Mouse (Mus musculus) large intestine, adult 2 months (tissue): ENCODE results near the gene Eef1akmt3. TPM values are rescaled to one million over a fixed set of nuclear protein-coding genes. Genes with fewer than 3 reads are reported as not detected.

Experiments
- DNase-seq: peaks from one replicate; pipeline ENCODE4 v3.0.0-alpha.2; 2012; ENCODE audit warnings: low read depth, low spot score
- WGBS: fragments of 180-500 bp; shearing (Covaris S2); methylation state at CpG from one replicate; pipeline ENCODE4 v1.1.7; 2018; 5-methylcytosine and 5-hydroxymethylcytosine counted together
- polyA plus RNA-seq: library from polyadenylated mRNA; depleted of rRNA; stranded (reverse); fragments of >200 nt; gene quantifications from 2 replicates; pipeline ENCODE4 v1.2.3, GENCODE M21; 2012

The Eef1akmt3 gene
- polyA plus RNA-seq, 1 experiment = 1.4 TPM

DNA sequence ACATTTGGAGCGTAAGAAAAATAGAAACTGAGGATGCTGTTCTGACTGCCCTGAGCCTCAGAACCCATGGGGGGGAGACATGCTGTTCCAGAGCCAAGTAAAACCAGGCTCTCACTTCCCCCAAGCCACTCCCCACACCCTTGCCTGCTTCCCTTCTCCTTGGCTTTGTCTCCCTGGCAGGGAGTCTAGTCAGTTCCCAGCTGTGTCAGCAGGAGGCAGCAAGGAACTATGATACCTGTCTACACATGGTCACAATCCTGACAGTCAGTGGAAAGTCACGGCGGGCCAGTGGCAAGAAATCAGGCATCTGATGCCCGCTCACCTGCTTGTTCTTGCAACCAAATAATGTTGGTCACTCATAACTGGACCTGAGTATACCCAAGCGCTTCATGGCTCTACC, 24.8 kb downstream of the Eef1akmt3 start:
- DNase-seq = no peak
- 54% methylated on average over 5 of the region's 5 CpGs for WGBS

DNA sequence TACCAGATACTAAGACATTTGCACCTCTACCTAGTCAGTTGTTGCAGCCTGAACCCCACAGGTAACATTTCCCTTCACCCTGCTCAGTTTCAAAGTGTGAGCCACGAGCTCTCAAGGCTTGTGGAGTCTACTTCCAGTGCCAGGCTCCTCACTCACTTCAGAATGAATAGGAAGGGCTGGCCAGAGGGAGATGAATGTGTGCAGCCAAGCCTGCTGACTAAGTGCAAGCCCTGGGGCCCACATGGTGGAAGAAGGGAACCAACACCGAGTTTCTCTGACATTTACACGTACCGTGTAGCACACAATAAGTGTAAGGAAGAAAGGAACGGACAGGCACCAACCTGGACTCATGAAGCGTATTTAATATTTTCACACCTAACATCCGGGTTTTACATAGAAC, 37.5 kb downstream of the Eef1akmt3 start:
- WGBS = 74% methylated on average over 7 of the region's 7 CpGs
- no peak for DNase-seq

DNA sequence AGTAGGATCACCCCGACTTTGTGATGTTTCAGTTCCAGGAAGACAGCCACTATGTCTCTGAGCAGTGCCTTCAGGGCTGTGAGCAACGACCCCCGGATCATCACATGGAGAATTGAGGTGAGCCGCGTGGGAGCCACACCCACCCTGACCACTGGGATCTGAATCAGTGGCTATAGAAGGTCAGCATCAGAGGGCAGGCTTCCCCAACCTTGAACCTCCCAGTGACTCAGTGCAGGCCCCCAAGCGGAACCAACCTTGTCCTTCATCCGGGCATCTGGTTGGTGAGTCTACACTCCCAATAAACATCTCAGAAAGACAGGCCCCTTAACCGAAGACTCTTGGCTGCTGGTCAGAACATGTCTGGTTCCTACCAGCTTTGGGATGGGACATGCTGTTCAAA, 38.0 kb downstream of the Eef1akmt3 start:
- WGBS = 74% methylated on average over 8 of the region's 8 CpGs

DNA sequence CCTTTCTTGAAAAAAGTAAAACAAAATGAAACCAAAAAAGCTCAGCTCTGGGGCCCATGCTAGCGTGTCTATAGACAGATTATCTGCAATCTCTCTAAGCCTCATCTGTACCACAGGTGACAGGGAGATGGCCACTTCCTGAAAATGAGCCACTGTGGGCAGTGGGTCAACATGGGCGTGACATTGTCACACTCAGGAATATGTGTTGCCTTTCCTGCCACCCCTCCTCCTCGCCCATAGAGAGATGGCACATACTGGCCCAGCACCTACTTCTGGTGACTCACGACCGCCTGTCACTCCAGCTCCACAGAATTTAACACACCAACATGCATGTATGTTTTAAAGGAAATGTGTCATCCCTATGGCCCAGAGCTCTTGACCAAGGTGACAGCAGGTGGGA, 38.5 kb downstream of the Eef1akmt3 start:
- DNase-seq = no peak
- 70% methylated on average over 5 of the region's 5 CpGs for WGBS

More for the DNA sequence above, 38.0 kb downstream of the Eef1akmt3 start:
- DNase-seq = no peak

DNA sequence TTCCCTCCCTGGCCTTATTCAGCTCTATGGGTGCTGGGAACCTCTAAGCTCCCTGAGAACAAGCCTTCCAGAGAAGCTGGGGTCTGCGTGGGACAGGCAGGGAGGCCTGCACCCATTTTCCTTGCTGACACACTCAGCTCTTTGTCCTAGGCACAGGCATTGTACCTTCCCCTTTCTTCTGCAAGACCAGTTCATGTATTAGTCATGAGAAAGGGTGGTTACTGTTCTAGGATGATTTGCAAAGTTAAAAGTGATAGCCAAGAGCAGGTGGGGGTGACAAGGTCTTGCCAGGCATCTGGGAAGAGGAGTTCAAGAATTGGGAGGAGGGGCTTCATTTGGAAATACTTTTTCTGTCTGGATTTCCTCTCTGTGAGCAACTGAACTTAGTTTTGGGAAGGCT, 39.3 kb downstream of the Eef1akmt3 start:
- 66% methylated on average over 1 of the region's 1 CpGs for whole genome bisulfite sequencing
- no peak for DNase-seq

DNA sequence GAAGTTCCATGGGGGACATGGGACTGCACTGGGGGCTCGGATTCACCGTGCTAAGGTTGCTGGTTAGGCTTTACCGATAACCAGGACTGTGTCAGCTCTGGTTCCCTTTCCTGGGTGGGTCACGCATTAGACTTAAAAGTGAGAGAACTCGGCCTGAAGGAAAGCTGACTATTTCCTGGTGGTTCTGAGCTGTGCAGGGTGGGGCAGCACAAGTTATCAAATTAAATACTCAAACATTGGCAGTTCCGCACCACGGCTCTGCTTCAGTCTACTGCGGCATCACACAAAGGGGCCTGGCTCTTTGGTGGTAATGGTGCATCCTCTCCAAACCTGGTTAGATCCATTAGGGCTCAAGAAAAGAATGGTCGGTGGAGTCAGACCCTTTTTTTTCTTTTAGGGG, 40.0 kb downstream of the Eef1akmt3 start:
- 31% methylated on average over 9 of the region's 9 CpGs for WGBS
- no peak for DNase-seq

DNA sequence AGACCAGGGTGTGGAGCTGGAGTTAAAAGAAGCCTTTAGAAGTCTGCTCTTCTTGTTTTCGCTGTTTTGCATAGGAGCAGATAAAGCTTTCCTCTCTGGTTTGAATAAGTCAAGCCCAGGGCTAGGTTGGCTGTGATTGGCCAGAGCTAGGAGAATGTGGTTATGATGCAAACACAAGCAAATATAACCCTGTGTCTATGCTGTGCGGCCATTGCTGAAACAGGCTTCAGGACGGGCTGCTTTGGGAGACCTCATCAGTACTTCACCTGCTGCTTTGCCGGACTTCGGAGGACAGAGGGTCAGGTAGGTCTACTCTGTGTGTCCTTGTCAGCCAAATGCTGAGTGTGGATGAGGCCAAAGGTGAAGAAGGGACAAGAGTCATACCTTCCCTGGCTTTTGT, 40.8 kb downstream of the Eef1akmt3 start, which contains the start of gene Avil:
Gene Avil (plus strand): TSS at position 181 of the 400 bp plus-strand sequence.
- no peak for DNase-seq

DNA sequence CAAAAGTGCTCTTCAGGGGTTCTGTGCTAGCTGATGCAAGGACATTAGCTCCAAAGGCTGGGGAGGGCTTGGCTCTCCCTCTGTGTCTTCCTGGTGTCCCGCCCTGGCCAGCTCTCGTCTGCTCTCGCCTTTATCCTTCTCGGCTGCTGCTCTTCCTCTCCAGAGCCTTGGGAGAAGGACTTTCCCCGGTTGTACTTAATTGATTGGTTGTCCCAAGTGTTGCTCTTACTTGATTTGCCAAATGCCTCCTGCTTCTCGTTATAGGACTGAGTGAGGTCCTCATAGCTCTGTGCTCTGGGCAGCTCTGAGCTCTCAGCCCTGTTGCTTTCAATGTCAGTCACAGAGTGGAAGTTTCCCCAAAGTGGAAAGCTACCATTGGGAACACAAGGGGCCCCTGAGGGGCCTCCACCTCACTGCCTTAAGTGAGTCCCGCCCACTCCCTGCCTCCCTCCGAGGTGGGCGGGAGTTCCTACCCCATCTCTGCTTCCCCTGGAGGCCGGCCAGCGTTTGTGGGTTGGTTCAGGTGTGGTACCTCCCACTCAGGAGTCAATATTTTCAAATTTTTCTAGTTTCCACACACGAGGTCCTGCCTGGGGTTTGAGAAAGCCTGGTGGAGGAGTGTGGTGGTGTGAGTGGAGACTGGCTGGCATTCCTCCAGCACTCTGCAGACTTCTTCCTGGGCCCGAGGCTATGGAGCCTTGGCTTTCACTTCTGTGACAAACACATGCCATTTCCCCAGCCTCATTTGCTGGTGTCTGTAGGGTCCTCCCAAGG, 43.8 kb downstream of the Eef1akmt3 start:
- WGBS = 53% methylated on average over 13 of the region's 13 CpGs
- no peak for DNase-seq

More for the DNA sequence above, 40.8 kb downstream of the Eef1akmt3 start, which contains the start of gene Avil:
- 64% methylated on average over 5 of the region's 5 CpGs for WGBS

DNA sequence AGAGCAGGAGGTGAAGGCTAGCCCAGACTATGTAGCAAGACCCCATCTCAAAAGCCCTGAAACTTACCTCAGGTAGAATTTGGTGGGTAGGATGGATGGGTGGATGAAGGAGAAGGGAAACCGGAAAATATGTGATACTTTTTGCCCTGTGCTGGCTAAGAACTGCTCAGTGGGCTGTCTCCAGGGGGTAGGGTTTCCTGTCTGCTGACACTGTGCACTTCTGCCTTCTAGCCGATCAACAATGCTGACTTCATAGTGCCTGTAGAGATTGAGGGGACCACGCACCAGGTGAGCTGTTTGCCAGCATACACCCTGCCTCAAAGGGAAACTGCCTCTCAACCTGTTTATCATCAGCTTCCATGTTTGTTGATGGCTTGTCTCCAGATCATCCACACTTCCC, 47.7 kb downstream of the Eef1akmt3 start:
- WGBS = 86% methylated on average over 3 of the region's 3 CpGs
- DNase-seq = no peak

DNA sequence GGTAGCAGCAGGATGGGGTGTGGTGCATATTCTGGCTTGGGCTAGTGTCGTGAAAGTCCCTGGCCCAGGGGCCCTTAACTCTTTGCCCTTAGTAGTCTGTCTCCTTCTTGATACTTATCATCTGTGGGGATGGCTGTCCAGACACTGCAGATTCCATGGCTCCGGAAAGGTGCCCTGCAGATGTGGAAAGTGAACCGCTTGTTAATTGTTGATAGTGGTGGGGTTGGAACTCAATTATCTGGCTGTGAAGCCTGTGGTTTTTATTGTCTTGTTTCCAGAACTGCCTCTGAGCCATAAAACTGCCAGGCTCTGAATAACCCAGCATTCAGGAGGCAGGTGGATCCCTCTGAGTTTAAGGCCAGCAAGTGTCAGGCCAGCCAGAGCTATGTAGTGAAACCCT, 49.6 kb downstream of the Eef1akmt3 start:
- no peak for DNase-seq
- WGBS = 14% methylated on average over 3 of the region's 3 CpGs

DNA sequence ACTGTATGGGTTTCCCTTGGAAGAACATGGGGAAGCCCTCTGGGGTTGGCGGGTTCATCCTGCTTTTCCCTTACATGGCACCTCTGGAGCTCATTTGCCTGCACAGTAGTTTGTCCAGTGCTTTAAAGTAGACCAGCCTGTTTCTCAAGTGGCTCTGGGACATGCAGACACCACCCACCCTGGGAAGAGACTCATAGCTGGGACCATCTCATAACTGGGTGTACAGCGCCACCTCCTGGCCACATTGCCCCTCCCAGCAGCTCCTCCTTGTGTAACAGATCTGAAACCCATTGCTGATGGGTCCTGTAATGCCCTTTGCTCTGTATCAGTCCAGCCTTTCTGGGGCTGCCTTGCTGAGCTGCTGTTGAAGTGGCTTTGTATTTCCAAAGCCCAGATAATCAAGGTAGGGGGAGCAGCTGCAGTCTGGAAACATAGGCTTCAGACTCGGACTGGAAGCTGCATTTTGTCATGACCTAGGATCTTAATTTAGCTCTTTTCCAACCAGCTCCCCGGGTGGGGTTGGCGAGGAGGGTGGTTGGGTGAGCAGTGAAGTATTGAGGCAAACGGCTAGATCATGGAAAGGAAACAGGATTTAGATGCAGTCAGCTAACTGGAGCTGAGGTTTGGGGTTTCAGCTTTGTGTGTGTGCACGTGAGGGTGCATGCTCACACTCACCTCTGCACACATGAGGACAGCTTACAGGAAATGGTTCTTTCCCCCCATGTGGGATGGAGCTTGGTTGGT, 50.8 kb downstream of the Eef1akmt3 start:
- DNase-seq = peak; percentile 75

DNA sequence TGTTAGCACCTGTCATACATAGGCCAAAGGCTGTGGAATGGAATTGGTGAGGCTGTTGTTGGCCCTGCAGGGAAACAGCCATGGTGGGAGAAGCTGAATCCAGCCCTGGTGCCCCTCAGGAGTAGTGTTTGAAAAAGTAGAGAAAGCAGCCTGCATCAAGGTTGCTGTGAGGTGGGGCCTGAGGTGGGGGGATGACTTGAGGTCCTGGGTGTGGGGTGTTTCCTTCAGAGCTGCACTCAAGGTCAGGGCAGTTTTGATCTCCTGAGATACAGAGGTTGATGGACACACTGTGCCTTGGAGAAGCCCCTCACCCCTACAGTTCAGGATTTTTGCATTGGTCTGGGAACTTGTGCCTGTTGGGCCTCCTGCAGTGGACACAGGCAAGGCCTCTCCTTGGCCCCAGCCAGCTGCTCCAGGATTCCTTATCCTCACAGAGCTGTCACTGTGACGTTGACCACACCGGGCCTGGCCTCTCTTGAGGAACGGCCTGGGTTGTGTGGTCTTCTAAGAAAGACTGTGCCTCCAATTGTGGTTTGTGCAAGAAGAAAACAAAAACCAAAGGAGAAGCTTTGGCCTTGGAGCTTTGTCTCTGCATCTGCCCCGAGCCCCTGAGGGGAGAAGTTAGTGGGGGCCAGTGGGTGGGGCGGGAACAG, 52.7 kb downstream of the Eef1akmt3 start:
- DNase-seq = no peak
- WGBS = 53% methylated on average over 5 of the region's 5 CpGs

More for the DNA sequence above, 50.8 kb downstream of the Eef1akmt3 start:
- 32% methylated on average over 7 of the region's 7 CpGs for WGBS

DNA sequence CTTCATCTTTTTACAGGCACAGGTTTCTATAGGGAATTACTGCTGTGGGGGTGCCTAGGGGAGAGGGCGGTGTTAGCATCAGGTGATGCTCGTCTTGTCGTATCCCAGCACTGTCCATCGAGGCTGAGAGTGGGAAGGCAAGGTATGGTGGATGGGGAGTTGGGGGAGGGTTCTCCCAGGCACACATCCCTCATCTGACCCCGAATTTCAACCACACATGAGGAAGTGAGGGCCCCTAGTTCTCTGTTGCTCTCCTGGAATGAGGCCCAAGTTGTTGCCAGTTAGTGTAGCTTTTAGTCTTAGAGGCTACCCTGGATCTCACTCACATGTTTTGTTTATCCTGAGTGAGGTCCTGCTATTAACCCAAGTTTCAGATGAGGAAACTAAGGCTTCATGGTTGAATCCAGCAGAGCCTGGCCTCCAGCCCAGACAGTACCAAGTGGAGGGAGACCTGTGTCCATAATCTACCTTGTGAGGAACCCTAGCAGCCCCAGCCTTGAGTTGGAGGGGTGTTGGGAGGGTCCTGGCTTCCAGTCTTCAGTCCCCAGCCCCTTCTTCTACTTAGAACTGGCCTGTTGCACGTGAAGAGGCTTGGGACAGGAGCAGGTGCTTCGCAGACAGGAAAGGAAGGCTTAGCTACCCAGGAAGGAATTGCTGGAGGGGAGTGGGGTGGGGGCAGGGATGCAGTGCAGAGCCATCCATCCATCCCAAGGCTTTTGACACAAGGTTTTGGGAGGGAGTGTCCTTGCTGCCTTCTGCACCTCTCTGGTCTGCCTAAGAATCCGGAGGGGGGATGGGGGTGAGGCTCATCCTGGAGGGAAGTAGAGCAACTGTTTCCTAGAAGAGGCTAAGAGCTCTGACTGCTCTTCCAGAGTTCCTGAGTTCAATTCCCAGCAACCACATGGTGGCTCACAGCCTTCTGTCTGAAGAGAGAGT, 53.9 kb downstream of the Eef1akmt3 start:
- no peak for DNase-seq

DNA sequence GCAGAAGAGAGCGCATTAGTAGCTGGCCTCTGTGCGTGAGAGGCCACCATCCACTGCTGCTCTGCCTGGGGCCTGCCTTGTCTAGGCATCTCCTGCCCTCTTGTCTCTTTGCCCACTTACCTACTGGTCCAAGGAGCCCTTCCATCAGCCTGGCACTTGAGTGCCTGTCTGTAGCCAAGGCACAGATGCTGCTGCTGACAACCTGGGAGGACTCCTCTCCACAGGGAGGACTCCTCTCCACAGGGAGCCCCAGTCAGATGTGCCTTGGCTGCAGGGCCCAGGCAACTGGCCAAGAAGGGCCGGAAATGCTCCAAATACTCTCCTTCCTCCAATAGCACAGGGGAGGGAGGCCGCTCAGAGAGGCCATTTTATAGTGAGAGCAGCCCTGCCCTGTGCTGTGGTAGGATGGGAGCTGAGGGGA, 54.8 kb downstream of the Eef1akmt3 start:
- no peak for DNase-seq
- WGBS = 27% methylated on average over 4 of the region's 4 CpGs

More for the DNA sequence above, 53.9 kb downstream of the Eef1akmt3 start:
- 44% methylated on average over 8 of the region's 8 CpGs for WGBS

DNA sequence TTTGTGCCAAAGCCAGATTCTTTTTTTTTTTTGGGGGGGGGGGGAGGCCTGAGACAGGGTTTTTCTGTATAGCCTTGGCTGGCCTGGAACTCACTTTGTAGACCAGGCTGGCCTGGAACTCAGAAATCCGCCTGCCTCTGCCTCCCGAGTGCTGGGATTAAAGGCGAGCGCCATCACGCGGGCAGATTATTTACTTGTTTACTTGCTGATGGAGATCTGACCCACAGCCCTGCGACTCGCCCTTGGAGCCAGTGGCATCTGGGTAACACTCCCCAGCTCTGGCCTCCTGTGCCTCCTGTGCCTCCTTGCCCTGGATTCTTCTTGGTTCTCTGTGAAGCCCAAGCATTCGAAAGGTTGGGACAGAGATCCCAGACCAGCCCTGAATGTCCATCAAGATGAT, 55.7 kb downstream of the Eef1akmt3 start:
- 74% methylated on average over 9 of the region's 9 CpGs for WGBS
- DNase-seq = no peak

DNA sequence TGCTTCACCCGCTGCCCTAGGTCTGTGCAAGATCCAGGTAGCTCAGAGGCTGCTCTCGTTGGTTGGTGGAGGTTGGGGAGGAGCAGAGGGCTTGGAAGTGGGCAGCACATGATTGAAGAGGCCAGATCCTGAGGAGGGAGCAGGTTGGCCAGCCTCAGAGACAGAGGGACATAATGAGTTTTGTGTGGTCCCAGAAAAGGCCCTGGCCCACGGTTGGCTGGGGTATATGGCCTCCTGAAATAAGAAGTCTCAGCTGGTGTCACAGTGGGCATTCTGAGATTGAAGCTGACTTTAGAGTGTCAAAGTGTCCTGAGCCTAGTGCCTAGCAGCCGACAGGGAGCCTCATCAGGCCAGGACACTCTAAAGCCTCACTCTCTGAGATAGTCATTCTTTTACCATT, 56.2 kb downstream of the Eef1akmt3 start:
- 63% methylated on average over 4 of the region's 4 CpGs for WGBS
- no peak for DNase-seq

DNA sequence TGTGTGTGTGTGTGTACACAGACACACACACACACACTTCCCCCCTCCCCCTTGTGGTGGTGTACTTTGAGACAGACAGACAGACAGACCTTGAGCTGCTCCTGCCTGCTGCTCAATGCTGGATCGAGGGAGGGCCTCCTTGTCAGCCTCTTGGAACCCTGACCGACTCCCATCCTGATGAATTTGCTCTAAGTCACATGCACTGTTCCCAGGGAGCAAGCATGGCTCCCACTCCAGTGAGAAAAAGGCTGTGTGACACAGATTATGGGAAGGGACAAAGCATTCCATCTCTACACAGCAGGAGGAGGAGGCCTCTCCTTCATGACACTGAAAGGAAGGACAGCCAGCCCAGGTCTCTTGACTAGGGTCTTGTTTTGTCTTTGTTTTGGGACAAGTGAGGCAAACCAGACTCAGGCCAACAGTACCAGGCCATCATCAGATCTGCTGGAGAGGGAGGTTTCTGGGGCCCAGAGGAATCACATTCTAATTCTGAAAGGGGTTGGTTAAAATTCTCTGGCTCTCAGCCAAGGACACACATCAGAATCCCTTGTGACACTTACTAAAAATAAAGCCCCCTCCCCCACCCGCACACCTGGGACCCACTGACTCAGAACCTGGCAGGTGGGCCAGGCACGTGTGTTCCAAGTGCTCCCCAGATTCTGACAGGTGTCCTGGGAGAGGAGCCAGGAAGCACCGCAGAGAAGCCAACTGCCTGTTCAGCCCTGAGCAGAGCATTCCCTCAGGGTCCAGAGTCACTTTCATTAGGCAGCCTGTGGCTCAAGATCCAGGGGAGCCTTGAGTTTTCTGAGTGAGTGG, 56.9 kb downstream of the Eef1akmt3 start:
- 6% methylated on average over 5 of the region's 5 CpGs for WGBS
- no peak for DNase-seq

DNA sequence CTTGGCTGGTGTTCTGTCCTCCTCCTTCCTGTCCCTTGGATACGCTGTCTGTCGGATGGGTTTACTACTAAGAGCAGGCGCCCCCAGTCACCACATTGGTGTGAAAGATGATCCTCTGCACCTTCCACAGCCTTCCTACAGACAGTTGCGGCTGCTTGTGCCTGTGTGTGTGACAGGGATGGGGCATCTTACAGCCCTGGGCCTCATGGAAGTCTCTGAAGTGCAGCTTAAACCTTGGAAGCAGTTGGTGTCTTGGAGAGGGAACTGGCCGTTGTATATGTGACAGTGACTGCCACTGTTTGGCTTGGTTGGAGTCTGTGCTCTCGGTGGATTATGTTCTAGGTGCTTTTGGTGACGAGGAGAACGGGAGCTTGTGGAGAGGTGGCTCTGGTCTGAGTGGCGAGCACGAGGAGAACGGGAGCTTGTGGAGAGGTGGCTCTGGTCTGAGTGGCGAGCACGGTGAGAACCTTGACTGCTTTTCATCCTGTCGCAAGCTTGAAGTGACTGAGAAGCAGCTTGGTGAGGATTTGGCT, 58.1 kb downstream of the Eef1akmt3 start:
- whole genome bisulfite sequencing = 27% methylated on average over 14 of the region's 14 CpGs
- no peak for DNase-seq
